Mouse (Mus musculus) layer of hippocampus, adult 11-12 months (tissue): ENCODE measurements around the gene Gm12394.
"Not testable (repeated sequence)": the region's sequence is repeated elsewhere in the genome, so short reads cannot be mapped to it uniquely, and the experiment has no call there.

Experiments
- DNase-seq: peaks from one replicate; pipeline ENCODE4 v3.0.0; 2022; ENCODE audit warnings: low spot score

The Gm12394 gene

GRCm38 (mm10) chr4:42856671-42857070 is at the start of gene Gm12394:
Gene Gm12394 (minus strand): TSS chr4:42856771.
- DNase-seq, result not testable (repeated sequence)

- DNase-seq, result no peak
Observed at GRCm38 (mm10) chr4:42904966-42905365, 48.4 kb upstream of the Gm12394 start.

GRCm38 (mm10) chr4:42904523-42904922 is 48.0 kb upstream of the Gm12394 start:
- DNase-seq, result no peak

GRCm38 (mm10) chr4:42903942-42904341 is 47.4 kb upstream of the Gm12394 start:
- DNase-seq, result no peak

DNA sequence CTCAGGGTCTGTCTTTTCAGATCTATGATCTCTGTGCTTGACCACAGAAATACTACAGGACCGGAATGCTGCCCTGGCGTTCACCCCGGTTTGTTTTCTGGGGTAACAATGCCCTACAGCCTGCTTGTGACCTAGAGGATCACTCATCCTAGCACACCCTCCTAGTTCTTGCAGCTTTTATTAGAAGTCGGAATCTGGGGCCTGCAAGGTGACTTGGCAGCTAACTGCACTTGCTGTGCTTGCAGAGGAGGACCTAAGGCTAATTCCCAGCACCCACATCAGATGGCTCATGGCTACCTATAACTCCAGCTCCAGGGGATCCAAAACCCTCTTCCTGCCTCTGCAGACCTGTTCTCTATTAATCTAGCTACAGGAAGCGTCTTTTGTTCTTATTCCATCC is 46.2 kb upstream of the Gm12394 start:
- no peak for DNase-seq

DNA sequence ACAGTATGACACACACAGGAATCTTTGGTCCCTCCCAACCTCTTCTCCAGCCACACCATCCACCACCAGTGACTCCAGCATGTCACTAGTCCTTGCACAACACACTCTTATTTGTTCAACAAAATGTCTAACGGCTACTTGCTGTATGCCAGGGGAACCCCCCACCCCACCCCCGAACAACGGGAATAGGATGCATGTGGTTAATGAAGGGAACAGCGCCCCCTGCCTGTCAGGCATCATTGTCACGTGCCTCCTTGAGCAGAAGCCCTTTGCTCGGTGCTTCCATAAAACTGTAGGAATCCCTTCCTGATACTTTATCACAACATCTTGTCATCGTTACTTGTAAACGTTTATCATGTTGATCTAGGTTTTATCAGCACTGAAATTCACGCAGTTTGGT is 45.6 kb upstream of the Gm12394 start:
- DNase-seq, result no peak

- DNase-seq, result peak; percentile 42
Observed at GRCm38 (mm10) chr4:42900878-42901277, 44.3 kb upstream of the Gm12394 start.

DNA sequence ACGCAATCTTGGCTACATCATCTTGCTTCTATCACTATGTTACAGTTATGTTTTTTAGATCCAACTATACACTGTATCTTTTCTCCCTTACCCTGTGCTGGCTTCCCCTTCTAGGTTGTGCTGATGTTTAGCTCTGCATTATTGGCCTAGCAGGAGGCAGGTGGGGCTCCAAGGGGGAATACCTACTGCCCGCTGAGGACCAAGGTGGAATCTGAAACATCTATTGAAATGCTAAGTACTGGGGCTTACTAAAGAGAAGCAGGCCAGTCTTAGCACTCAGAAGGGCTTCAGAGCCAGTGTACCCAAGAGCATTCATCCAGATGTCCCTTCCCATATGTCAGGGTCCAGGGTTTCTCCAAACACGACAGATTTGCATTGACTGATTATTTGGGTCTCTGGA is 42.3 kb upstream of the Gm12394 start:
- DNase-seq, result no peak

GRCm38 (mm10) chr4:42895118-42895517 is 38.5 kb upstream of the Gm12394 start:
- no peak for DNase-seq

DNA sequence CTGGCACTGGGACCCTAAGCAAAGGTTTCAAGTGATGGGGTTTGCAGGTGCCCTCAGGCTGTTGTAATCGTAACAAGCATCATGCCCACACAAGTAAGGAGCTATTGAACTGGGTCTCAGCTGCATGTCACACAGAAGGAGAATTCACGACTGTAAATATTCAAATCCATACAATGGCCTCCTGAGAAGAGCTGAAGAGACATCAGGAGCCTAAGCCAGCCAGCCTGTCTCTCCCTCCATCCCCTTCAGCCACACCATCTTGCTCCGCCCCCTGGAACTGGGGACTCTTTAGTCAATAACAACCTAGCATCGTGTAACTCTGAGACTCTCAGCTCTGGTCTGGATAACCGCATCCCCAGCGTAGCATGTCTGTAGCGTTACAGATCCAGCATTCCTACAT is 34.6 kb upstream of the Gm12394 start:
- no peak for DNase-seq

- DNase-seq, result no peak
Observed at GRCm38 (mm10) chr4:42888806-42889205, 32.2 kb upstream of the Gm12394 start.

GRCm38 (mm10) chr4:42886926-42887325 is 30.4 kb upstream of the Gm12394 start:
- DNase-seq, result no peak

GRCm38 (mm10) chr4:42880677-42880948 is 24.0 kb upstream of the Gm12394 start:
- no peak for DNase-seq

DNA sequence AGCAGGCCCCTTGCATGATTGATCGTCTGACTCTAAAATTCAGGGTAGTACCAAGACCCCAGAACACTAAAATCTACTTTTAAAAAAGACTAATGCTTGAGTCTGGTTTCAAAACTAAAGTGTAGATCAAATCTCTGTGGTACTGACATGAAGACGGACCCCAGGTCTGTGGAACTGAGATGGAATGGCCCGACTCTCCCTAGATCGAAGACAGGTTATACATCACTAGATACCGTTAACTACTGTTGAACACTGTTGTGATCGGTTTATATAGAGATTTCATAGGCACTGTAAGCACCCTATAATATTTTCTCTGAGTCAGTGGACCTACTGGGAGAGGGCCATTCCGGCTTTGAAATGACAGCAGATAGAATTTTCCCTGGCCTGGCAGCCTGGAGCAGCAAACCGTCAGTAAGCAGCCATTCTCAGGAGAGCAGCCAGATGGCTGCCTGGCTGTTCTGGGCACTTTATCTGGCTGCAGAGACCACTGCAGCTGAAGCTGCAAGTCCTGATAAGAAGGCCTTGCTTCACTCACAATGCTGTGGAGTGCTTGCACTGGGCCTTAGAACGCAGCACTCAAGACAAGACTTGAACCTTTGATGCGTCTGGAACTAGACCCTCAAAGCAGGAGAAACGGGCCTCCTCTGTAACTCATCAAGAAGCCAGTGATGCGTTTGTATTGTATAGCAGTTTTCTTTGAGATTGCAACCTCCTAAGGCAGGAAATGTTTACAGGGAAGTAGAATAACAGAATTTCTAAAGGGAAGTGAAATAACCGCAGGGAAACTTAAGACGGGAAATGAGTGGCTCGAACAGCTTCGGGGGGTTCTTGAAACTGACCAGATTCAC is 23.5 kb upstream of the Gm12394 start:
- DNase-seq, result no peak

- DNase-seq, result no peak
Observed at GRCm38 (mm10) chr4:42877657-42878056, 21.1 kb upstream of the Gm12394 start.

GRCm38 (mm10) chr4:42876586-42877291 is 20.2 kb upstream of the Gm12394 start:
- DNase-seq, result peak; percentile 56

DNA sequence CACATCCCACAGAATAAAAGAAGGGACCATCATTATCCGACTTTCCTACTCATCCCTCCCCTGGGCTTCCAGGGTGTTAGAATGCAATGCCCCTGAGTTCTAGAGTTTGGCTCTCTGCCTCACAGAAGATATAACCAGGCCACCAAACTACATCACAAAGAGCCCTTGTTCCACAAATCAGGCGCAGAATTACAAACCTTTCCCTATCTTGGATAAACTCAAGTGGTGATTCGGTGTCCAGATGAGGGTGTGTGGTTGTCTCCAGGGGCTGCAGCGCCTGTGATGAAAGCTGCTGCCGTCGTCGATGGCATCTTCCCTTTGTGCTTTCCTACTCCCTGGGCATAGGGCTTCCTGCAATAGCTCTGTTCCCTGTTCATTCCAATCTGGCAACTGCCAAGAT is 17.6 kb upstream of the Gm12394 start, which contains the start of gene Fam205c:
Gene Fam205c (minus strand): TSS at position 101 of the 400 bp plus-strand sequence.
- DNase-seq, result no peak

- no peak for DNase-seq
Observed at GRCm38 (mm10) chr4:42872746-42873435, 16.3 kb upstream of the Gm12394 start.

- no peak for DNase-seq
Observed at GRCm38 (mm10) chr4:42872151-42872550, 15.6 kb upstream of the Gm12394 start.

DNA sequence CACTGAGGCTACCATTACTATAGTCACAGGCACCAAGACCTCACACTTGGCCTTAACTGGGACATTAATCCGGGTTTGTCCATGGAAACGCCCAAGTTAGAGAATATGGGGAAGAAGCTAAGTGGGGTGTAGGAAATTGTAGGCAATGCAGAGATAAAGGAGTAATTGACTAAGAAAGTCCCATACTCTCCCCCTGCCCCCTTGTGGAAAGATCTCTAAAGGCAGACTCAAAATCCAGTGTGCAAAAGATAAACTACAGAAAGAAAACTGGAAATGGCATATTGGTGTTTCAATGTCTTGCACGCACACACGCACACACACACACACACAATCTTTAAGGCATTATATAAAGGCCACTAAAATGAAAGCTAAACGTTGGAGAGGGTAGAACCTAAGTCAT is 14.2 kb upstream of the Gm12394 start:
- no peak for DNase-seq

DNA sequence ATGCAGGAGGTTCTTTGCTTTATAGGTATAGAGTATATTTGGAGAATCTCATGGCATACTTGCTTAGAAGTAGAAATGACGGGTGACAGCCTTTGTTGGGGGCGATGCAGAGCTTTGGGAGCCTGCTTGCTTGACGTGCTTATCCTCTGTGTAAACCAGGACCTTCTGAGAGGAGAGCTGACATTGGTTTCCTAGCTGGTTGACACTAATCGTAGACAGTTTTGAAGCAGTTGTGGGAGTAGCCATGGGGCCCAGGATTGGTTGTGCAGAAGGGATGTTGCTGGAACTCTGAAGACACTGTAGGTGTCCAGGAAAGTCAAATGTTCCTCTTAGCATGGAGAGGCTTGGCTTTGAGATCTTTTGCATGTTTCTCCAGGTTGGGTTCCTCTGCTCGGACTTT is 11.6 kb upstream of the Gm12394 start:
- no peak for DNase-seq

GRCm38 (mm10) chr4:42867390-42867789 is 10.8 kb upstream of the Gm12394 start:
- no peak for DNase-seq

GRCm38 (mm10) chr4:42863487-42863886 is 6.9 kb upstream of the Gm12394 start:
- not testable (repeated sequence) for DNase-seq
